Mouse (Mus musculus): Measurements from ENCODE around the gene 1700042G07Rik.

Gene 1700042G07Rik

GRCm38 (mm10) chr4:116160769-116161168 is 12.4 kb upstream of the 1700042G07Rik start:
- no peak for DNase-seq (ENCODE audit: low read depth in 2 of 2, low spot score in 2 of 2)

GRCm38 (mm10) chr4:116162142-116162541 is 11.0 kb upstream of the 1700042G07Rik start:
- DNase-seq (ENCODE audit: low read depth in 2 of 2, low spot score in 2 of 2) = no peak

GRCm38 (mm10) chr4:116164759-116165554 is 8.2 kb upstream of the 1700042G07Rik start:
- DNase-seq (ENCODE audit: low read depth in 2 of 2, low spot score in 2 of 2) = no peak

GRCm38 (mm10) chr4:116165708-116166407 is 7.3 kb upstream of the 1700042G07Rik start:
- no peak for DNase-seq (ENCODE audit: low read depth in 2 of 2, low spot score in 2 of 2)

- DNase-seq (ENCODE audit: low read depth in 2 of 2, low spot score in 2 of 2) = no peak
These were observed 5.8 kb upstream of the 1700042G07Rik start, which contains the start of gene Tspan1 for GRCm38 (mm10) chr4:116167404-116167803. Gene Tspan1 (minus strand): TSS chr4:116167601.

GRCm38 (mm10) chr4:116168617-116169352 is 4.4 kb upstream of the 1700042G07Rik start:
- peak; percentile 29 to 57 for DNase-seq (ENCODE audit: low read depth in 2 of 2, low spot score in 2 of 2)

GRCm38 (mm10) chr4:116169353-116169672 is 3.9 kb upstream of the 1700042G07Rik start:
- no peak for DNase-seq (ENCODE audit: low read depth in 2 of 2, low spot score in 2 of 2)

- DNase-seq (ENCODE audit: low read depth in 2 of 2, low spot score in 2 of 2) = no peak
These were observed 580 bp downstream of the 1700042G07Rik start for GRCm38 (mm10) chr4:116173752-116174151.

- no peak for DNase-seq (ENCODE audit: low read depth in 2 of 2, low spot score in 2 of 2)
These were observed 1.4 kb downstream of the 1700042G07Rik start for GRCm38 (mm10) chr4:116174466-116175116.

GRCm38 (mm10) chr4:116175136-116175535 is 2.0 kb downstream of the 1700042G07Rik start:
- DNase-seq (ENCODE audit: low read depth in 2 of 2, low spot score in 2 of 2) = no peak

- no peak for DNase-seq (ENCODE audit: low read depth in 2 of 2, low spot score in 2 of 2)
These were observed 2.8 kb downstream of the 1700042G07Rik start for GRCm38 (mm10) chr4:116175711-116176542.

GRCm38 (mm10) chr4:116176543-116176988 is 3.4 kb downstream of the 1700042G07Rik start:
- peak in 1 of 2 experiments; percentile 9 for DNase-seq (ENCODE audit: low read depth in 2 of 2, low spot score in 2 of 2)

- no peak for DNase-seq (ENCODE audit: low read depth in 2 of 2, low spot score in 2 of 2)
These were observed 4.0 kb downstream of the 1700042G07Rik start for GRCm38 (mm10) chr4:116177140-116177539.

GRCm38 (mm10) chr4:116182079-116182478 is 8.9 kb downstream of the 1700042G07Rik start:
- no peak for DNase-seq (ENCODE audit: low read depth in 2 of 2, low spot score in 2 of 2)

GRCm38 (mm10) chr4:116182745-116183144 is 9.6 kb downstream of the 1700042G07Rik start:
- DNase-seq (ENCODE audit: low read depth in 2 of 2, low spot score in 2 of 2) = no peak

GRCm38 (mm10) chr4:116185083-116185482 is 11.9 kb downstream of the 1700042G07Rik start:
- no peak for DNase-seq (ENCODE audit: low read depth in 2 of 2, low spot score in 2 of 2)

GRCm38 (mm10) chr4:116192286-116192835 is 19.2 kb downstream of the 1700042G07Rik start:
- DNase-seq (ENCODE audit: low read depth in 2 of 2, low spot score in 2 of 2) = no peak

- no peak for DNase-seq (ENCODE audit: low read depth in 2 of 2, low spot score in 2 of 2)
These were observed 20.6 kb downstream of the 1700042G07Rik start for GRCm38 (mm10) chr4:116193583-116194383.

GRCm38 (mm10) chr4:116198422-116198821 is 25.2 kb downstream of the 1700042G07Rik start:
- DNase-seq (ENCODE audit: low read depth in 2 of 2, low spot score in 2 of 2) = no peak
